Mouse (Mus musculus) layer of hippocampus, adult 2 months (tissue): Measurements from ENCODE around the gene Nhlh1. TPM values are rescaled to one million over a fixed set of nuclear protein-coding genes. Genes with fewer than 3 reads are reported as not detected.

Experiments used
- DNase-seq, 2 experiments: peaks; one replicate each; pipeline ENCODE4 v3.0.0; 2022; ENCODE audit warnings: low spot score in 2 of 2
- H3K27ac ChIP-seq: fragments of 200-600 bp; 2 replicates; pipeline ENCODE4 v1.8.1; 2022
- H3K4me3 ChIP-seq: fragments of 200-600 bp; 2 replicates; pipeline ENCODE4 v1.8.1; 2022; ENCODE audit warnings: mild to moderate bottlenecking
- CTCF ChIP-seq: fragments of 200-600 bp; conservative IDR thresholded peaks from 2 replicates; pipeline ENCODE4 v1.8.1; 2022; ENCODE audit warnings: antibody characterized with exemption, mild to moderate bottlenecking, moderate library complexity
- total RNA-seq, 2 experiments: library from RNA; stranded (reverse); gene quantifications; 2 replicates each; pipeline ENCODE4 v1.2.3; 2021

The Nhlh1 gene
- total RNA-seq, 2 experiments from 2014 or later, result 0.79 to 1.2 TPM

GRCm38 (mm10) chr1:172046938-172047337, 10.4 kb downstream of the Nhlh1 start:
- TF ChIP-seq CTCF, result peak; percentile 91
- no peak overlapping the region for H3K4me3 ChIP-seq
- no peak overlapping the region for H3K27ac ChIP-seq
- DNase-seq, result peak; percentile 42 to 77

GRCm38 (mm10) chr1:172046410-172046809, 11.0 kb downstream of the Nhlh1 start:
- DNase-seq, result no peak
- Histone ChIP-seq H3K27ac (no peak overlapping the region), H3K4me3 (no peak overlapping the region)
- TF ChIP-seq CTCF, result no peak

GRCm38 (mm10) chr1:172029914-172030313, 27.5 kb downstream of the Nhlh1 start:
- no peak for TF ChIP-seq CTCF
- no peak overlapping the region for H3K4me3 ChIP-seq
- no peak overlapping the region for H3K27ac ChIP-seq
- no peak for DNase-seq

DNA sequence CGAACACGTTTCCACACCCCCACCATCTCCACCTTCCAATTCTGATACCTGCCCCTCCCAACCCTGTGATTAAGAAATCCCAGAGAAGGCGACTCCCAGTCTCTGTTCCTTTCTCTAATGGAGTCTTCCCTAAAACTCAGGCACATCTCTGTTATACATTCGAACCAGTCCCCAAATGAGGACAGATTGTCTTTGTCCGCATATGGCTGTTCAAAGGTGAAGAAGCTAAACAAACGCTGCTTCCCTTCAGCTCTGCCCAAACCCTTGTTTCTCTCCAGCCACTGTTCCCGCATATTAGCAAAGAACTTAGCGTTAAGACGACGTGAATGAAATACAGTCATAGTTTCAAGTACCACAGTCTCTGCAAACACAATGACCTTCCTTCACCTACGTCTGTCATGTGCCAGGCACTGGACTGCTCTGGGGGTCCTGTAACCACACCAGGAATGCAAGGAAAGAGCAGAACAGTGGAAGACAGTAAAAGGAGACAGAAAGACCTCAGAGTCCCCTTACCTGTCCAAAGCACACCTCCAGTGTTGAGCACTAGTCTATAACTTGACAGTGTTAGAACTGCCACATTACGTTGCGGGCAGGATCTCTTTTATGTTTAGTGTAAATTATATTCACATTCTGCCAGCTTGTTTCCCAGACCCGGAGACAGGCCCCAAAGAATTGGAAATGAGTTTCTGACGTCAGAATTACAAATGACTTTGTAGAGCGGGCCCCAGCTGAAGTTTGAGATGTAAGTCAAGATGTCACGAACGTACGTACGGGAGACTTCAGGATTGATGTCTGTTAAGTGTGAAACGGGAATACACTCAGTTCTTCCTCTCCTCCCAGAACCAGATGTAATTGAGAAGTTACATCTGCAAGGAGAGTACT, 28.7 kb downstream of the Nhlh1 start, which contains the start of gene Vangl2:
TSS of gene Vangl2 (minus strand) at position 51 of the 882 bp plus-strand sequence.
- no peak for DNase-seq
- Histone ChIP-seq H3K27ac (peak within 1 kb of the TSS; percentile 89), H3K4me3 (peak within 1 kb of the TSS; percentile 75)
- TF ChIP-seq CTCF, result no peak

GRCm38 (mm10) chr1:172027809-172028102, 29.6 kb downstream of the Nhlh1 start:
- H3K4me3 ChIP-seq, result peak overlapping the region; percentile 75
- no peak for TF ChIP-seq CTCF
- peak overlapping the region; percentile 89 for H3K27ac ChIP-seq
- DNase-seq, result no peak

DNA sequence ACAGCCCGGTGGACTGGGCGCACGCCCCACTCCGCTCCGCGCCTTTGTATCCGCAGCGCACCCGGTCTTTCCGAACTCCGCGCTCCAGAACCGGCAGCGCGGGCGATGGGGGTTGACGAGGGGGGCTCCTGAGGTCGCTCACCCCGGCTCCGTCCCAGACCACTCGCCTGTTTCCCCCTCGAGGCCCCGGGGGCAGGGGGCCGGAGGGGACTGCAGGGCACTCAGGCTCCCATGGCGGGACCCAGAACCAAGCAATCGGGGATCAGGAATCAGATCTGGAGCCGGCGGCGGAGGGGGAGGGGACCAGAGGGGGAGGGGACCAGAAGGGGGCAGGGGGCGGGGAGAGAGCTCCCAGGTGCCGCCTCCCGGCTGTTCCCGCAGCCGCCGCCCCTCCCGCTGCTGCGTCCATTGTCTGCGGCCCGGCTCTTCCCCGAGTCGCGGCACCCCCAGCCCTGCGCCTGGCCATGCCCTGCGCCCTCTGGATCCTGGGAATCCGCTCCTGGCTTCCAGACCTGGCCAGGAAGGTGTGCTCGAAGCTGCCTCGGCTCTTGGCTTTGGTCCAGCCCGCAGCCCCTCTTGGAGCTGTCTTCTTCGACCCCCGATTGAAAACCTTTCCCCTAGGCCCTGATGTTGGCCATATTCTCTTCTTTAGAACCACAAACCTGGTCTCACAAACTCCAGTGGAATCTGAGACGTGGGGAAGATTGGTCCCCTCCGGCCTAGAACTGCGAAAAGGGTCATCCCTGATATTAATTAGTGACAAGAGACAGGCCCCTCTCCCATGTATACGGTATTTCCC, 30.2 kb downstream of the Nhlh1 start:
- Histone ChIP-seq H3K27ac (peak overlapping the region; percentile 89), H3K4me3 (peak overlapping the region; percentile 75)
- DNase-seq, result peak; percentile 52 to 89
- TF ChIP-seq CTCF, result 0 out of 2 replicates have a peak, but pooled peaks have one; percentile 3

DNA sequence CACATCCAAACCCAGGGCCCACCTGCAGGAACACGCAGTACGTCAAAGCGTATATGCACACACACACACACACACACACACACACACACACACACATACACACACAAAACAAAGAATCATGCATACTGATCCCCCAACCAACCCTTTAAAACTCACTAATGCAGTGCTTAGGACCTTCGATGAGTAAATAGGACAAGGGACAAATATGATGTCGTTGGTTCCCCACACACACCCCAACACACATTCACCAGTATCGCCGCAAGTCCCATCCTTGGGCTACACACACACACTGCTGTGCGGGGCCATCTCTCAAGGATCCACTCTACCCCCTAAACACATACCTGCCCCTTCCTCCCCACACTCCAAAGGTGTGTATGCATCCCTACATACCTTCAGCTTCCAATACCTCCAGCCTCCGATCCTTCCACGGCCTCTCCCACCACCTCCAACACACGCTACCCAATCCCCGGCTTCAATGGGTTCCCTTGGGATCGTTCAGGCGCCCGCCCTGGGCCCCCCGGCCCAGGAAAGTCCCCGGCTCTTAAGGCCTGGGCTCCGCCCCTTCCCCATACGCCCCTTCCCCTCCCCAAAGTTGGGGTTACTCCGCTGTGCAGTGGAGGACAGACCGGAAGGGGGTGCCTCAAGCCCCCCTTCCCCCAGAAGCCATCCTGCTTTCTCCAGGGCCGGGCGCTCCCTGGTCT, 31.0 kb downstream of the Nhlh1 start:
- no peak for TF ChIP-seq CTCF
- peak overlapping the region; percentile 75 for H3K4me3 ChIP-seq
- H3K27ac ChIP-seq, result peak overlapping the region; percentile 89
- DNase-seq, result no peak

GRCm38 (mm10) chr1:172025201-172025904, 32.0 kb downstream of the Nhlh1 start:
- no peak for TF ChIP-seq CTCF
- Histone ChIP-seq H3K27ac (0 out of 2 replicates have a peak overlapping the region, but pooled peaks have one; percentile 14), H3K4me3 (peak overlapping the region; percentile 33; the same call in 1 of the 2 replicates)
- DNase-seq, result no peak

DNA sequence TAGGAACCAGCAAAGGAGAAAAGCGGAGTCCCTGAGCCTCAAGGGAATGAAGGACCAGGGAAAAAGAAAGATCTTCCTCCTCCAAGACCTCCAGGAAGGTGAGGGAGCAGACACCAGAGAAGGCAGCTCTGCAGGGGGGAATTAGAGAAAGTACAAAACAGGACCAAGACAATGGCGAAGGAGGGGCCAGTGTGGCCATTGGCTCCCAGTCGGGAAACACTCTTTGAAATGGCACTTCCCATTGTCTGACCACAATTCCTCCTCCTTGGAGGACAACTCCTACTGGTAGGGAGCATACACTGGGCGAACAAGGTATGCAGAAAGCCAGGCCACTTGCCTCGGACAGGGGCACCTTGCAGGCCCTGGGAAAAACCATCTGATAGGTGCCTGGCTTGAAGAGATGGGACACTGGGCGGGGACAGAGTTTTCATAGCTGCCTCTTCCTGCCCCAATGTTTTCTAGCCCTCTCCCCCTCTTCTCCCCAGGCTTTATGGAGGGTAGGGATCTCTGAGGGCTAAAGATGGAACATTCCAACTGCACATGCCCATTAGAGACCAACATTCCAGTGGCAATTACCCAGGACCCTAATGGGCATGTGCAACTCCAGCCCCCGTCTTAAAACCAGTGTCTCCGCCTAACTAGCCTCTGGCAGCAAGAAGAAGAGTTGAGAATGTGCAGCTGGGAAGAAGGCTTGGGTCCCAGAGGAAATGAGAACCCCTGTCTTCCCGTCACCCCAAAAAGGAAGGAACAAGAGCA, 33.1 kb downstream of the Nhlh1 start:
- Histone ChIP-seq H3K4me3 (no peak overlapping the region), H3K27ac (no peak overlapping the region)
- DNase-seq, result no peak
- TF ChIP-seq CTCF, result no peak

DNA sequence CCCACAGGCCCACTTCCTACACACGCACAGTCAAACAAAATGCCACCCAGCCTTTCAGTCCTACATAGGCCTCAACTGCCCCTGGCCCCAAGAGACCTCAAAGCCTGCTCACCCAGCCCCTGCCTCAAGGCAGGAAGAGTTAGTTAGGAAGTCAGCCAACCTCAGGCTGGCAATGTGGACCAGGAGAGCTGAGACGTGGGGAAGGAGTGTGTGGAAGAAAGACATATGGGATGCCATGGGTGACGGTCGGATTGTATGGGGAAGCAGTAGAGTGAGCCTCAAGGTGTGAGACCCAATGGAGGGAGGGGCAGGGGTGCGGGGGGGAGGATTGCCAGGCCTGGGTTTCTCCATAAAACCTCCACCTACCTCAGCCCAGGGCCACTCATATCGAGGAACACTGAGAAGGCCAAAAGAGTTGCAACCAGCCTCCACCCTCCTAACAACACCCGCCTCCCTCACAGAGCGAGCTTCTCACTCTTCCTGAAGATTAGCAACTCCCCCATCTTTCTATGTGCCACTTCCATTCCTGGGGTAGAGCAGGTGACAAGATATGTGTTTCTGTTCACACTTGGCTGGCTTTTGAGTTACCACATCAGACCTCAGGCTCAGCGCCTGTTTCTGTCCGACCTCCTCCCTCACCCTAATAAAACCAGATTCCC, 37.4 kb downstream of the Nhlh1 start:
- no peak for TF ChIP-seq CTCF
- H3K4me3 ChIP-seq, result no peak overlapping the region
- H3K27ac ChIP-seq, result no peak overlapping the region
- no peak for DNase-seq

DNA sequence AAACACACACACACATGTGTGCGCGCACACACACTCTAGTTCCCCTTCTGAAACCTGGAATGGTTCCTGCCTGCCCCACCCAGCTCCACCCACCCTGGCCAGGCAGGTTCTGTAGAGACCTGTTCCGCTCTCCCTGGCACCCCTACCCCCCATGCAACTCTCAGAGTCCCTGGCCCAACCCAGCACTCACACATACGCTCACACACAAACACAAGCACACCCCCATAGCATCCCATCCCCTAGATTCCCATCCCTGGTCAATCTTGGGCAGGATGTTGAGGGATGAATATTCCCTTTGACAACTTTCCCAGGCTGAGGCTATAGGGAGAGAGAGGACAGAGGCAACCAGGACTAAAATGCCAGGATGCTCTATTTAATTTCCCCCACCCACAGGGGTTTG, 38.0 kb downstream of the Nhlh1 start:
- no peak for TF ChIP-seq CTCF
- DNase-seq, result no peak
- Histone ChIP-seq H3K4me3 (no peak overlapping the region), H3K27ac (no peak overlapping the region)
